Mouse (Mus musculus) liver, postnatal 0 days (tissue): Measurements from ENCODE around the gene Phrf1.

Experiments
- CTCF ChIP-seq: sonication (generic); IDR thresholded peaks from 2 replicates; pipeline ENCODE4 v1.5.1; 2016; ENCODE audit warnings: antibody characterized with exemption, low read depth
- EP300 ChIP-seq: IDR thresholded peaks from 2 replicates; pipeline ENCODE4 v1.6.1; 2016; ENCODE audit warnings: antibody characterized with exemption, low read depth, mild to moderate bottlenecking

DNA sequence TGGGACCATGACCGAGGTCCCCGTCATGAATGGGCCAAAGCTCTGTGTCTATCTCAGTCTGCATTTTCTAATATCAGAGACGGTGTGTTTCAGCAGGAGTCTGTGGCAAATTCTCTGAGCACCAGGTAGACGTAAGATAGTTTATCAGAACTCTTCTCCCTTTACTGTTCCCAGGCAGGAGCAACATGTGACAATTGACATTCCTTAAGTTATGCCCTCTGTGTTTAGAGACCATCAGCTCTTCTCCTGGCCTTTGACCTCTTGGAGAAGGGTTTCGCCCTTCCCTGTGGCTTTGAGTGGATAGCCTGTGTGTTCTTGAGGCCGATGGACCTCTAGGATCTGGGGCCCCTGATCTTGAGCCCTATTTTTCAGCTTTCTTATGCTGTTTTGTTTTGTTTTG lies 1.1 kb downstream of the Phrf1 start:
- TF ChIP-seq CTCF, result no peak
- no peak for TF ChIP-seq EP300
